Mouse (Mus musculus) liver, embryonic 12.5 days (tissue): ENCODE data around the gene Rassf1. TPM values are rescaled to one million over a fixed set of nuclear protein-coding genes. Genes with fewer than 3 reads are reported as not detected.

ENCODE experiments used
- ATAC-seq: fragments of 200-750 bp; cut with Nextera tagmentation; 2 replicates; pipeline ENCODE4 v1.8.0; 2017; ENCODE audit warnings: moderate number of reproducible peaks, mild to moderate bottlenecking, moderate library complexity
- H3K27ac ChIP-seq: fragments of 300-500 bp; sonication (generic); 2 replicates; pipeline ENCODE4 v1.5.1; 2016; ENCODE audit warnings: mild to moderate bottlenecking
- H3K27me3 ChIP-seq: fragments of 300-500 bp; sonication (generic); replicated peaks from 2 replicates; pipeline ENCODE4 v1.6.1; 2016; ENCODE audit warnings: mild to moderate bottlenecking, moderate library complexity
- H3K36me3 ChIP-seq: fragments of 300-500 bp; sonication (generic); 2 replicates; pipeline ENCODE4 v1.6.1; 2016; ENCODE audit warnings: mild to moderate bottlenecking, moderate library complexity
- H3K4me1 ChIP-seq: fragments of 300-500 bp; sonication (generic); 2 replicates; pipeline ENCODE4 v1.6.1; 2016
- H3K4me2 ChIP-seq: fragments of 300-500 bp; sonication (generic); 2 replicates; pipeline ENCODE4 v1.6.1; 2016; ENCODE audit warnings: mild to moderate bottlenecking, moderate library complexity
- H3K4me3 ChIP-seq: fragments of 300-500 bp; sonication (generic); 2 replicates; pipeline ENCODE4 v1.5.1; 2016; ENCODE audit warnings: mild to moderate bottlenecking, moderate library complexity
- H3K9ac ChIP-seq: fragments of 300-500 bp; sonication (generic); 2 replicates; pipeline ENCODE4 v1.6.1; 2016; ENCODE audit warnings: mild to moderate bottlenecking, moderate library complexity
- H3K9me3 ChIP-seq: fragments of 300-500 bp; sonication (generic); replicated peaks from 2 replicates; pipeline ENCODE4 v1.6.1; 2016; ENCODE audit warnings: mild to moderate bottlenecking, moderate library complexity
- WGBS: fragments of 180-500 bp; shearing (Covaris S2); methylation state at CpG from one replicate; pipeline ENCODE4 v1.1.7; 2016; ENCODE audit not compliant: insufficient replicate concordance; 5-methylcytosine and 5-hydroxymethylcytosine counted together
- polyA plus RNA-seq: library from polyadenylated mRNA; unstranded; fragments of >200 nt; fragmentation: Nextera tagmentation; extraction: Ambion mirVana; gene quantifications from 2 replicates; pipeline ENCODE4 v1.2.1, GENCODE M21; 2016

Rassf1 gene
- polyA plus RNA-seq, result 22.2 and 24.8 TPM in 2 replicates

DNA sequence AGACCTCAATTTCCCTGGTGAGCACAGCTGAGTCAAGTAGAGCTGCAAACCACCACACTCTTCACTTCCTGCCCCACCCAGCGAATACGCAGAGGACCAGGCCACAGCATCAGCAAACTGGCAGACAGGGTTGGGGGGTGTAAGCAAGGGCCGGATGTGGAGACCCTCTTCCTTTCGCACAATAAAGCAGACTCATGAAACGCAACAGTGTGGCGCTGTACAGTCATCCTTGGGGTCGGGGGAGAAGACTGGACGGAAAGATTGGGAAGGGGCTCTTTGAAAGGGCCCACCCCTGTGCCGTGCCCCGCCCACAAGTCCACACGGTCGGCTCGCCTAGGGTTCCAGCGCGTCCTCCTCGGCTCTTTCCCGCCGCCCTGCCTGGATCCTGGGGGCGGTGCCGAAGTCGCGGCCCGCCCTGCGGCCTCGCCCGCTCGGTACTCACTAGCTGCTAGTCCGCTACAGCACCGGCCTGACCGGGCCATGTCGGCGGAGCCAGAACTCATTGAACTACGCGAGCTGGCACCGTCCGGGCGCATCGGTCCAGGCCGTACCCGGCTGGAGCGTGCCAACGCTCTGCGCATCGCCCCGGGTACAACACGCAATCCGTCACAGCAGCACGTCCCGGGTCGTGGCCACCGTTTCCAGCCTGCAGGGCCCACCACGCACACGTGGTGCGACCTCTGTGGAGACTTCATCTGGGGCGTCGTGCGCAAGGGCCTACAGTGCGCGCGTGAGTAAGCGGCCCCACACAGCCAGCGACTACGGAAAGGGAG lies at the start of gene Rassf1:
Rassf1 (plus strand) TSS at position 439 of the 773 bp plus-strand sequence.
- H3K27me3 ChIP-seq, result peaks cover 45% of the 10 kb centered on the region
- 2% methylated on average over 63 of the region's 63 CpGs for WGBS

GRCm38 (mm10) chr9:107502131-107502846 lies 49.1 kb upstream of the Rassf1 start:
- no peak overlapping the region for H3K4me2 ChIP-seq
- no peaks in the 10 kb centered on the region for H3K4me1 ChIP-seq
- WGBS, result 71% methylated on average over 12 of the region's 12 CpGs
- no peak overlapping the region for H3K9ac ChIP-seq
- no peaks in the 10 kb centered on the region for H3K36me3 ChIP-seq
- no peak overlapping the region for H3K27ac ChIP-seq
- ATAC-seq, result no peak
- H3K27me3 ChIP-seq, result peaks cover 60% of the 10 kb centered on the region
- H3K4me3 ChIP-seq, result no peak overlapping the region
- no peaks in the 10 kb centered on the region for H3K9me3 ChIP-seq

More for the DNA sequence above, at the start of gene Rassf1:
- Histone ChIP-seq H3K9ac (peak within 1 kb of the TSS; percentile 76), H3K4me1 (peaks cover 66% of the 10 kb centered on the region), H3K4me2 (peak within 1 kb of the TSS; percentile 95), H3K4me3 (peak within 1 kb of the TSS; percentile 59), H3K36me3 (no peaks in the 10 kb centered on the region; the same call in 1 of the 2 replicates), H3K27ac (peak within 1 kb of the TSS; percentile 57; the same call in 1 of the 2 replicates), H3K9me3 (no peaks in the 10 kb centered on the region)
- peak; percentile 57 for ATAC-seq

DNA sequence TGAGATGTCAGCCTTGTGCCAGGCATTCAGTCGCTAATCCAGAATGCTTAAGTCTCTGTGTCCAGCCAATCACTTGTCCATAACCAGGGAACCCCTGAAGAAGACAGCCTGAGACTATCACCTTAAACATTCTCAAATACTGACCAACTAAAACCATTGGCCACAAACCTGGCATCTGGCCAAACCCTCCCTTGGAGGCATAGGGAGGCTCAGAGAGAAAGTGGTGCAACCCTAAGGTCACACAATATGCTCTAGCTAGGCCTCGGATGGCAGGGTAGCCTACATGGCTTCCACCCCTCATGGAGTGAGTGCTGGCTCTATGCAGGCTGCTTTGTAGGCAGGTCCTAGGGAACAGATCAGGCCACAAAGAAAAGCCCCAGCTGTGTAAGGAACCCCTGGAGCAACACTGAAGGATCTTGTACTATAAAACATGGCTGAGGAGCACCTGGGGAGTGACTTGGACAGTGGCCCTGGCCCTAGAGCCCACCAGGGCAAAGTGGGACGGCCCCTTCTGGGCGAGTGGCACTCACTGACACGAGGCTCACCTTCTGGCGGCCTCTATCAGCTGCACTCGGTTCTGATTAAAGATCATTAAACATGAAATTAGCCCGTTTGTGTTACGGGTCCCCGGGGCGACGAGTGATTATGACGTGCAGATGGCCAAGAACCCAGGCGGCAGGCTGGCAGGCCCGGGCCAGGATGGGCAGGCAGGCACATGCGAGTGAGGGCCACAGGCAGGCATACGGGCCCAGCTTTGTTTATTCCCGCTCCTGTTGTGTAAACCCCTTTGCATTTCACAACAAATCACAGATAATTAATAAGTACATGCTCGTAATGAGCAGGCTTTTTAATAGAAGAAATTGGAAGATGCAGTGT lies 46.5 kb upstream of the Rassf1 start:
- no peak overlapping the region for H3K27ac ChIP-seq
- no peak overlapping the region for H3K4me3 ChIP-seq
- no peaks in the 10 kb centered on the region for H3K36me3 ChIP-seq
- peaks cover 82% of the 10 kb centered on the region for H3K27me3 ChIP-seq
- H3K9ac ChIP-seq, result no peak overlapping the region
- ATAC-seq, result no peak
- no peaks in the 10 kb centered on the region for H3K4me1 ChIP-seq
- 73% methylated on average over 19 of the region's 19 CpGs for WGBS
- no peaks in the 10 kb centered on the region for H3K9me3 ChIP-seq
- no peak overlapping the region for H3K4me2 ChIP-seq

GRCm38 (mm10) chr9:107508266-107508665 lies 43.1 kb upstream of the Rassf1 start:
- Histone ChIP-seq H3K27ac (no peak overlapping the region), H3K4me3 (no peak overlapping the region), H3K4me2 (no peak overlapping the region), H3K9me3 (no peaks in the 10 kb centered on the region), H3K9ac (no peak overlapping the region), H3K36me3 (no peaks in the 10 kb centered on the region), H3K4me1 (no peaks in the 10 kb centered on the region), H3K27me3 (peaks cover 81% of the 10 kb centered on the region)
- no peak for ATAC-seq
- WGBS, result 46% methylated on average over 10 of the region's 10 CpGs

DNA sequence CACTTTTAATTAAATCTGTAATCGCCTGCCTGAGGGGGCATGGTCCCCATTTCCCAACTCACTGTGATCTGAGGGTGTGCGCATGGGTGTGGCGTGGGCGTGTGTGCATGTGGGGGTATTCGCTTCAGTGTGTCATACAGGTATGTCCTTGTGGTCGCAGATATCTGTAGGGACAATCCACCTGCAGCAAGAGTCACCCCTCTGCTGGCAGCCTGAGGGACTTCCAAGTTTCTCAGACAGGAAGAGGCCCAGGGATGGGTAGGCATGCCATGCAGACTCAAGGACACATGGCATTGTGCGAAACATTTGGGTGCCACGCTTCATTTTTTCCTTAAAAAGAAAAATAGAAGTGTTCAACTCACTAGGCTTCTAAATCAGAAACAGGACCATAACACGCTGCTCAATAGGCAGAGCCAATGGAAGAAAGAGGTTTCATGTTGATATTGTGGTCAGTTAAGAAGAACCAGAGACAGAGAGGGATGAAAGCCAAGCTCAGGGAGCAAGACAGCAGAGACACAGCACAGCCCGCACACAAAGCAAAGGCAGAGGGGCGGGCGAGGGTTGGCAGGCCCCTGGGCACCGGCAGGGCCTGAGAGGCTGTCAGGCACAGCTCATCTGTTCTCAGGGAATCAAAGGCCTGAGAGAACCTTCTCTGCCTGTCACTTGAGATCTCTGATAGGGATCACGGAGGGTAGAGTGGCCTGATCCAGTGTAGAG lies 40.8 kb upstream of the Rassf1 start:
- H3K4me3 ChIP-seq, result no peak overlapping the region
- H3K27ac ChIP-seq, result no peak overlapping the region
- no peak overlapping the region for H3K9ac ChIP-seq
- no peak overlapping the region for H3K4me2 ChIP-seq
- H3K9me3 ChIP-seq, result no peaks in the 10 kb centered on the region
- H3K27me3 ChIP-seq, result peaks cover 73% of the 10 kb centered on the region
- 70% methylated on average over 14 of the region's 14 CpGs for WGBS
- H3K4me1 ChIP-seq, result no peaks in the 10 kb centered on the region
- ATAC-seq, result no peak
- H3K36me3 ChIP-seq, result no peaks in the 10 kb centered on the region

DNA sequence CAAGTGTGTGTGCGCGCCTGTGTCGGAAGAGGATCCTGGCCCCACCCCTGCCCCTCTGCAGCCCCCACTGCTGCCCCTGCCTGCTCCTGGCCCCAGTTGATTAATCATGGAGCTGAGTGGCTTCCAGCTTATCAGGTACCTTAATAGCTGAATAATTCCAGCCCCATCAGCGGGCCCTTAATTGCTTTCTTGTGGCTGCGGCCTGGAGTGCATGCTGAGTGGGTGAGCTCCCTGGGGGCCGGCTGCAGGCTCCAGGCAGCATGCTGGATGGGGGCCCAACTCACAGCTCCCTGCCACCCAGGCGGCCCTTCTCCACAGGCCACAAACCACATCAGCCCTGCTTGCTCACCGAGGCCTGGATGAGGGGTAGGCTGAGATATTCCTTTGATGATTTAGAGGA lies 39.9 kb upstream of the Rassf1 start:
- H3K9ac ChIP-seq, result no peak overlapping the region
- 55% methylated on average over 8 of the region's 8 CpGs for WGBS
- H3K36me3 ChIP-seq, result no peaks in the 10 kb centered on the region
- no peak overlapping the region for H3K27ac ChIP-seq
- no peak overlapping the region for H3K4me2 ChIP-seq
- H3K4me1 ChIP-seq, result no peaks in the 10 kb centered on the region
- ATAC-seq, result no peak
- H3K27me3 ChIP-seq, result peaks cover 68% of the 10 kb centered on the region
- no peak overlapping the region for H3K4me3 ChIP-seq
- no peaks in the 10 kb centered on the region for H3K9me3 ChIP-seq

DNA sequence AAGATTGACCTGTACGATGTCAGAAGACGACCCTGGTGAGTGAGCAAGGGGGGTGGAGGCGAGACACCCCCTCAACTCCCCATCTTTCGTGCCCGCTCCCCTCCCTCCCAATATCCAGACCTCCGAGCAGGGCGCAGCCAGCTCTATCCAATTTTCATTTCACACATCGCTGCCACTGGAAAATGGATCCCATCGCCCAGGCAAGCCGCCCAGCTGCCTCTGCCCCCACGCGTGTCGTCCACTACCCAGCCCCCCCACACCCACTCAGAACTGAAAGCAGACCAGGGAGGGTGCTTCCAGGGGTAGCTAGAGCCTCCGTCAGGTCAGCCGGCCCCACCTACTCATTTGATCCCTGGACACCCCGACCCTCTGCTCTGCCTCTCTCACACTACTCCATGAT lies 39.0 kb upstream of the Rassf1 start:
- H3K9ac ChIP-seq, result no peak overlapping the region
- no peak for ATAC-seq
- H3K27me3 ChIP-seq, result peaks cover 67% of the 10 kb centered on the region
- H3K9me3 ChIP-seq, result no peaks in the 10 kb centered on the region
- H3K4me3 ChIP-seq, result no peak overlapping the region
- no peak overlapping the region for H3K4me2 ChIP-seq
- H3K27ac ChIP-seq, result no peak overlapping the region
- 72% methylated on average over 16 of the region's 16 CpGs for WGBS
- no peaks in the 10 kb centered on the region for H3K4me1 ChIP-seq
- no peaks in the 10 kb centered on the region for H3K36me3 ChIP-seq

DNA sequence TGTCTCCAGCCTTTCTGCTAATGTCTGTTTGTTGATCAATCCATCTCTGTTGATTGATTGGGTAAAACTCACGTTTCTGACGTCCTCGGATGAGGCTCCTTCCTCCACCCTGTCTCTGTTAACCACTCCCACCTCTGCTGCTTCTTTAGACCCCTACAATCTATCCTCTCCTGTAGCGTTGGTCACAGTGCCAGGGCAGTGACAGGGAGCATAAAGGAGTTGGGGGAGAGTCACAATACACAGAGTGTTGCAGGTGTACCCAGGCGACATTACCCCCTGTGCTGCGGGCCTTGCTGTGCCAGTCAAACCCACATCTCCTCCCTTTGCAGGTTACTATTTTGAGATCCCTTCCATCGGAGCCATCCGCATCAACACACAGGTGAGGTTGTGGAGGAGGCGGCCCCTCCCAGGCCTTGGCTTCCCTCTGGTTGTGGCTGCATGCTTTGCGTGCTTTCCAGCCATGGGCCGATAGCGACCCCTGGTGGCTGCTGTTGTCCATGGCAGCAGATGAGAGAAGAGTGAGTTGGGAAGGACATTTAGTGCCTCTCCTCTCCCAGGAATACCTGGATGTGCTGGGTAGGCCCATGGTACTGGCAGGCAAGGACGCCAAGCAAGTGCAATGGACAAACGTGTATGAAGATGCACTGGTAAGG lies 36.9 kb upstream of the Rassf1 start:
- WGBS, result 22% methylated on average over 14 of the region's 14 CpGs
- no peaks in the 10 kb centered on the region for H3K36me3 ChIP-seq
- H3K27ac ChIP-seq, result no peak overlapping the region
- H3K4me2 ChIP-seq, result no peak overlapping the region
- ATAC-seq, result peak; percentile 17; the same call in 1 of the 2 replicates
- peaks cover 58% of the 10 kb centered on the region for H3K27me3 ChIP-seq
- no peaks in the 10 kb centered on the region for H3K9me3 ChIP-seq
- no peak overlapping the region for H3K9ac ChIP-seq
- no peaks in the 10 kb centered on the region for H3K4me1 ChIP-seq
- H3K4me3 ChIP-seq, result no peak overlapping the region

DNA sequence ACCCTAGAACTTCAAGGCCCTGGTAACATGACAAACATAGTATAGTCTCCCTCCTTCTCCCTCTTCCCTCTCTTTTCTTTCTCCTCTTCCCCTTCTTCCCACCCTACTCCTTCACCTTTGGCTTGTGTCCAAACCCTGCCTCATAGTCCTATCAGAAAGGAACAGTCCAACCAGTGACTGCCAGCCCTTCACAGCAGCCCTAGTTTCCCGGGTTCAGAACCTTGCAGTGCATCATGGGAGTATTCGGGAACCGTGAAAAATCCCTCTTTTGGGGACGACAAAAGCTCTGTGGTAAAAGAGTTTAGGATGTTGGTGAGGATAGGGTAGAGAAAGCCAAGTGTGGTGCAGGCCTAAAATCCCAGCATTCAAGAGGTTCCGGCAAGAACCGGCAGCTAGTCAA lies 31.0 kb upstream of the Rassf1 start:
- Histone ChIP-seq H3K27me3 (peaks cover 70% of the 10 kb centered on the region), H3K36me3 (no peaks in the 10 kb centered on the region), H3K4me3 (no peak overlapping the region), H3K4me2 (no peak overlapping the region), H3K27ac (no peak overlapping the region), H3K9ac (no peak overlapping the region), H3K4me1 (peaks cover 13% of the 10 kb centered on the region), H3K9me3 (no peaks in the 10 kb centered on the region)
- no peak for ATAC-seq
- 63% methylated on average over 6 of the region's 6 CpGs for WGBS

DNA sequence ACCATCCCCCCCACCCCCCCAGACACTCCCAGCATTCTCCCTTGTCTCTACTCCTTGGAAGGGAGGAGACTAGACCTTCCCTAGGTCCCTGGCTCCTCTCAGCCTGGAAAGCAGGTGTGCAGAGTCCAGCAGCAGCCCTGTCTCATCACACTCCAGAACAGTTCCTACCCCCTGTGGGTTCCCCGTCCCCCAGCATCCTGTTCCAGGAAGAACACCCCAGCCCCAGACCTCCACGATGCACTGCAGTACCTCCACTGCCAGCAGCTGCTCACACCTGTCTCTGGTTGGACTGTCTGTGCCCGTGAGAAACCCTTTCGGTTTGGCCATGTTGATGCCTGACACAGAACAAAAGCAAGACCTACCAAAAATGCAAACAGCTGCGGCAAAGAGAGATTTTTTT lies 30.2 kb upstream of the Rassf1 start:
- Histone ChIP-seq H3K27me3 (peaks cover 75% of the 10 kb centered on the region), H3K4me1 (peaks cover 14% of the 10 kb centered on the region), H3K27ac (no peak overlapping the region), H3K9ac (no peak overlapping the region), H3K9me3 (no peaks in the 10 kb centered on the region), H3K4me3 (no peak overlapping the region), H3K4me2 (no peak overlapping the region), H3K36me3 (no peaks in the 10 kb centered on the region)
- no peak for ATAC-seq
- whole genome bisulfite sequencing, result 51% methylated on average over 5 of the region's 5 CpGs
